Mouse (Mus musculus) bone marrow, adult 2 months (tissue): ENCODE data around the gene Tcta.

Experiments
- CTCF ChIP-seq: fragments of 200-500 bp; IDR thresholded peaks from 2 replicates; pipeline ENCODE4 v1.5.1; 2011; ENCODE audit warnings: low read length, control low read depth; ENCODE audit not compliant: control insufficient read depth, insufficient read depth
- POLR2A ChIP-seq: fragments of 200-500 bp; IDR thresholded peaks from 2 replicates; pipeline ENCODE4 v1.6.1; 2011; ENCODE audit warnings: low read depth, mild to moderate bottlenecking, control low read depth, low read length, borderline replicate concordance; ENCODE audit not compliant: control insufficient read depth

DNA sequence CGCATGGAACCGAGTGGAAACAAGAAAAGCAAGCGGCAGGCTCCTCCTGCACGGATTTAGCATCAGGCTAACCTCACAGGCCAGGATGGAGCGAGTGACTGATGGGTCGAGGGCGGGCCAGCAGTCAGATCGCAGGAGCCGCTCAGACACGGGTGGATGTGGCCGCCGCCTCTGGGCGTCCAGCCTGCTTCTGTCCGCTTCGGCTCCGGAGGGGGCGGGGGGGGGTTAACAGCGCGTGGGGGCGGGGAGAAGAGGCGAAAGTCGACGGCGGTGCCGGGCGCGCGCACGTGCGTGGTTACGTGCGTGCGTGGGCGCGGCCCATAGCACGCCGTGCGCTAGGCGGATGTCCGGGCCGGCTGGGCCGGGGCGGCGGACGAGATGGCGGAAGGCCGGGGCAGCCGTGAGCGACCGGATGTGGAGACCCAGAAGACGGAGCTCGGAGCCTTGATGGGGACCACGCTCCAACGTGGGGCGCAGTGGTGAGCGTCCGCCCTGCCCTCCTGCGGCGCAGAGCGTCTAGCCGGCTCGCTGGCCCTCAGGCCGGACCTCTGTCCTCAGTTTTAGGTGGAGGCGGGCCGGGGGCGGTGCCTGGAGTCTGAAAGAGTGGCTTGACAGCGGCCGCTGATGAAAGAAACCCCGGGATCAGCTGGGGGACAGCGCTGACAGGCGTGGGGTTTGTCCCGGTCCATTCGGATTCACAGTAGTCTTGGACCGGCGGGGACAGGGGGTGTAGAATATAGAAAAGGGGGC is 41.8 kb upstream of the Tcta start, which contains the start of gene Usp4:
- TF ChIP-seq CTCF = no peak
- peak; percentile 88 for TF ChIP-seq POLR2A
